Mouse (Mus musculus): ENCODE data around the gene Appbp2. TPM values are rescaled to one million over a fixed set of nuclear protein-coding genes. Genes with fewer than 3 reads are reported as not detected.

Gene Appbp2
- total RNA-seq (2021): 43.1 and 56.9 TPM in 2 replicates
- long read RNA-seq, full-length matches to known transcripts: 66 of 74 reads
- long read RNA-seq, partial matches to known transcripts: 4 of 74 reads
- long read RNA-seq, other reads (novel, unspliced or antisense): 4 of 74 reads

DNA sequence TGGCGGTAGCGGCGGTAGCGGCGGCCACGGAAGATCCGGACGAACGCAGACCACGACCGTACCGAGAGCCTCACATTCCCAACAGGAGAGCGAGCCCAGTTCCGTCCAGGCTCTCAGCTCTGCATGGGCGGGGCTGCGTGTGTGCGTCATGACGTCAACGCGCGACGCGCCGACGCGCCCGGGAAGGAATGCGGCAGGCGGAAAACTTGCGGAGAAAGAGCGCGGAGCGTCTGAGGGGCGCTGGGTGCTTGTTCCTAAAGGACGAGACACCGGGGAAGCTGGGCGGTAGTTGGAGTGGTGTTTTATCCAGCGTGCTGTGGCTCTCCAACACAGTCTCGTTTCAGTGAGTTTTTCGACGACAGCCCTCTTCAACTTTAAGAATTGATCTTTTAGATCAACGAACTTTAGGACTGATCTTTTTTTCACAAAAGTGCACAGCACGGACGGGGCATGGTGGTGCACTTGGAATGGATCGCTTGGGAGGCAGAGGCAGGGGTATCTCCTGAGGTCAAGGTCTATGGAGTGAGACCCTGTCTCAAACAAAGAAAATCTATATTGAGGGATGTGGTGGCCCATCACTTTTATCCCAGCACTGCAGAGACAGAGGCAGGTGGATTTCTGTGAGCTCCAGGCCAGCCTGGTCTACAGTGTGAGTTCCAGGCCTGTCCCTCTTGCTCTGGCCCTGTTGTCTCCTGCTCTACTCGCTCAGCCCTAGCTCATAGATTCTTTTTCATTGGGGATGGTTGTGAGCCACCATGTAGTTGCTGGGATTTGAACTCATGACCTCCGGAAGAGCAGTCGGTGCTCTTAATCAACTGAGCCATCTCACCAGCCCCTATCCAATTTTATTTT, at the start of gene Appbp2:
Gene Appbp2 (minus strand): TSS at position 141 of the 852 bp plus-strand sequence.
- DNase-seq: peak; percentile 90

DNA sequence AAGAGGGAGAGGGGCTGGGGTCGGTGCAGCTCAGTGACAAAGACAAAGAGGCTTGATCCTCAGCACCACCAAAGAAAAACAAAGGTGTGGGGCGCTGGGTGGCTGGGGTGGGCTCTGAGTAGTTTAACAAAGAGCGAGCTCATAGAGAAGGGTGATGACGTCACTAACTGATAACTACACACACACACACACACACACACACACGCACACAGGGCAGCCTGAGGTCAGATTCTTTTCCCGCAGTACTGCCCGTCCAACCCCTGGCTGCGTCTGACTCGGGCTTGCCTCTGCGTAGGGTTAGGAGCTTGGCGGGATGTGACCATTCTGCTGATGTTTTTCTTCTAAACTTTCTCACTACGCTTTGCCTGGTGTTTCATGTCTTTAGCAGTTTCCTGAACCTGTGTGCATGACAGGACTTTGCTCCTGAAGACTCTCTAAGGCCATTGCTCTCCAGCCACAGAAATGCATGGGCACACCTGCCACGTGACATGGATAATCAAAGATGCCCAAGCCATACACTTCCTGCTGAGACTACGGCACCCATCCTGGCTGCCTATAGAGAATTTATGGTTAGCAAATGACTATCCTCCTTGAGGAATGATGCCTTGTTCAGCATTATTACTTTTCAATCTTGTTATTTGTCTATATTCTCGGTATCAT, 46.4 kb upstream of the Appbp2 start:
- DNase-seq: no peak

DNA sequence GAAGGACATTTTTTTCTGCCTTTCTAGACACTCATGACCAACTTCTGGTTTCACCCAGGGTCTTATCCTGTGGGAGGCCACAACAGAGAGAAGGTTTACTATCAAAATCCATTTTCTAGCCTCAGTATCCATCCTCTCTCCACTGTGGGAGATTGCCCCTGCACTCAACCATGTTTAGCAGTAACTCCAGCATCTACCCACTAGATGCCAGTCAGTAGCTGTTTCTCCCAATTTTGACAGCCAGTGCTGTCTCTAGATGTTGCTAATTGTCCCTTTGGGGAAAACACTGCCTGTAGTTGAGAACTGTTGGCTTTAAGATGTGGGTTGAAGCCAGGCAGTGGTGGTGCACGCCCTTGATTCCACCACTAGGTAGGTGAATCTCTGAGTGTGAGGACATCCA, 43.2 kb upstream of the Appbp2 start:
- DNase-seq: no peak

GRCm38 (mm10) chr11:85277609-85278008, 42.7 kb upstream of the Appbp2 start:
- no peak for DNase-seq

DNA sequence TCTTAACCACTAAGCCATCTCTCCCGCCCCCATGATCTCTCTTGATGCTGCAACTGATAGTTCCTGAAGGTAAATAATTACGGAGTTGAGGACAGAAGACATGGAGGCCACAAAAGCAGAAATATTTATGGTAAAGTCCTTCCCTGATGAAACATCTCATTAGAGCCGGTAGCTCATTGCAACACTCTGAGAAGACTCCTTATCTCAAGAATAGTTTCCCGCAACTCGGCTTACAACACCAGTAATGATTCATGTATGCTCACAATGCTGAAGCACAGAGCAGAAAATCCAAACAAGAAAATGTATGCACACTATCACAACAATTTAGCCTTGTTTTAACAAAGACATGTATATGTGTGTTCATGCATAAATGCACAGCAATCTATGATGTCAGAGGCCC, 40.2 kb upstream of the Appbp2 start:
- no peak for DNase-seq

- no peak for DNase-seq
These were observed 38.4 kb upstream of the Appbp2 start for GRCm38 (mm10) chr11:85273299-85273698.

DNA sequence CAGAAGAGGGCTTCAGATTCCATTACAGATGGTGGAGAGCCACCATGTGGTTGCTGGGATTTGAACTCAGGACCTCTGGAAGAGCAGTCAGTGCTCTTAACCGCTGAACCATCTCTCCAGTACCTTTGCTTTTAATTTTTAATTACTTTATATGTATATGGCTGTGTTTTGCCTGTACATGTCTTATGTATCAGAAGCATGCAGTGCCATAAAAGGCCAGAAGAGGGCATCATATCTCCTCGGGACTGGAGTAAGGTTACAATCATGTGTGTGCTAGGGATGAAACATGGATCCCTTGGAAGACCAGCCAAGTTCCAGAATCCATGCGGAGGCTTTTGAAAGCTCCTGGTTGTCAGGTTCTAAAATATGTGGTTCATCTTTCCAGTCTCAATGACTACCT, 35.7 kb upstream of the Appbp2 start:
- DNase-seq: peak; percentile 36

- no peak for DNase-seq
These were observed 32.5 kb upstream of the Appbp2 start for GRCm38 (mm10) chr11:85267393-85267792.

GRCm38 (mm10) chr11:85264635-85265034, 29.7 kb upstream of the Appbp2 start:
- no peak for DNase-seq

DNA sequence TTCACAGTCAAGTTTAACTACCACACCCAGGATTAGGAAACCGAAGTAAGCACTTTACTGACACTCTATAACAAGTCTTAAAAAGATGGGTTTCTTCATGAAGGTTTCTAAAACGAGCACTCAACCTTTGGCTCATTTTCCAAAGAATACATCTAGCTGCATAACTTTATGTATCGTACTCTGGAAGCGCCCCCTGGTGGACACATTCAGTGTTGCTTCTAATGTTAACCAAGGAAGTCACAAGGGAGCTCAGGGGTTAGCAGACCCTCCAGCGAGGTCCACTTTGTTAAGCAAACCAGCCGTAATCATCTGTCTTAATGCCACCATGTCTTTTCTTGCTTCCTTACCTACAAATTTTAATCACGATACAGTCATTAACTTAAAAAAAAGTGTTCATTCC, 26.3 kb upstream of the Appbp2 start:
- peak; percentile 83 for DNase-seq

DNA sequence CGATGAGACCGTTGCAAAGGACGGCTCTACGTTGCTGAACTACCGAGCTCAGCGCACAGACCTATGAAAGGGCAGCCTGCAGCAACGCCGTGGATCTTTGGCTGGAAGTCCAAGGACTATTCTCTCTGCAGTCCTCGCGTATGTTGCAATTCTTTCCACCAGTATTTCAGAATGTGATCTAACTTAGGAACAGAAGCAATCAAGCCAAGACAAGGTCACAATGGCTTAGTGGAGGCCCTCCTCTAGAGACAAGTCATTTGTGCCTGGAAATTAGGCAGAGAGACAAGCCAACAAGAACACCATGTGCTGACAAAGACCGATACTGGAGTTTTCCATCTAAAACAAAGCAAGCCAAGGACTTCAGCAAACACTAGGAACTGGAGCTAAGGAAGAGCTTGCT, 24.0 kb upstream of the Appbp2 start:
- peak; percentile 49 for DNase-seq

GRCm38 (mm10) chr11:85255471-85256027, 20.6 kb upstream of the Appbp2 start:
- no peak for DNase-seq

DNA sequence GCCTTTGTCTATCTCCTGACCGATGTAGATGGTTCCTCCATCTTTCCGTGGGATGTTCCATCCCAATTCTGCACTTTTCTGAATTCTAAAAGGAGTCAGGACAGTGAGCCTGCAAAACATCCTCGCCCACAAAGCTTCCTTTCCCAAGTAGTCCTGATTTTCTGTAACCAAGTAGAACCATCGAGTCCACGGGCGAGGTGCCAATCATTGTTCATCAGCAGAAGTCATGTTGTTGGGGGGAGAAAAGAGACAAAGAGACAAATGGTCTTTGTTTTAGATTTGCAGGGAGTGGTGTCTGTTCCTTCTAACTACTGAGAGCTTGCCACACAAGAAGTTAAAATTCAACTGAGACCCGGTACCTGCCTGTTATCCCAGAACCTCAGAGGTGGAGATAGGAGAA, 18.7 kb upstream of the Appbp2 start:
- no peak for DNase-seq

- DNase-seq: no peak
These were observed 18.1 kb upstream of the Appbp2 start for GRCm38 (mm10) chr11:85253006-85253405.

DNA sequence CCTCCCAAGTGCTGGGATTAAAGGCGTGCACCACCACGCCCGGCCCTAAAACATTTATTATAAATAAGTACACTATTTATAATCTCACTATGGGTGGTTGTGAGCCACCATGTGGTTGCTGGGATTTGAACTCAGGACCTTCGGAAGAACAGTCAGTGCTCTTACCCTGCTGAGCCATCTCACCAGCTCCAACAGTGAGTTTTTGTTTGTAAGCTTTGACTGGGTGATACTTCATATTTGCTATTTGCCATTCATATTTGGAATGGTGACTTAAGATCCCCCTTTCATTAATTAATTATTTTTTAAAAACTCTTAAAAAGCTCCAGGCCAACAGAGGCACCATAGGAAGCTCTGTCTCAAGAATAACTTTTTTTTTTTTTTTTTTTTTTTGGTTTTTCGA, 17.0 kb upstream of the Appbp2 start:
- no peak for DNase-seq

DNA sequence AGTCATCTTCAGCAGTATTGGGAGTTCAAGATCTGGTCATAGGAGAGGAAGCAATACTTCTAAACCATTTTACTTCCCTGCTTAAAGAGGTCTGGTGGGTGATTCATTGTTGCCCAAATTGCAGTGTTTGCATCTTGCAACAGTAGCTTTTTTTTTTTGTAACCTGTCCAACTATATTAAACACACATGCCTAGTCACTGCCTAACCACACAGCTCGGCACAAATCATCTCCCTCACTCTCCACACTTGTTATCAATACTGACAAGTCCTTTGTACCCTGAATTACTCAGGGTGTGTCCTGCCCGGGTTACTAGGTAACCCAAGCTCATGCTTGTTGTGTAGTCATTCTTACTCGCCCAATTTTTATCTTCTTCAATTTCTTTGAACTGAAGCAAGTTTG, 15.5 kb upstream of the Appbp2 start:
- DNase-seq: no peak

DNA sequence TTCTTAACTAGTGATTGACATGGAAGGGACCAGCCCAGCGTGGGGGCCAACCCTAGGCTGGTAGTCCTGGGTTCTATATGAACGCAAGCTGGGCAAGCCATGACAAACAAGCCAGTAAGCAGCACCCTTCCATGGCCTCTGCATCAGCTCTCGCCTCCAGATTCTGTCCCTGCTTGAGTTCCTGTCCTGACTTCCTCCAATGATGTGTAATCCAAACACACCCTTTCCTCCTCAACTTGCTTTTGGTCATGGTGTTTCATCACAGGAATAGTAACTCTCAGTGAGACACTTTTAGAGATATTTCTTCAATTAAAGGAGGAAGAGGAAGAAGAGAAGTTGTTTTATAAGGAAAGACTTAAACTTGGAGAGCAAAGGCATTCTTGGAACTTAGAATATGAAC, 14.4 kb upstream of the Appbp2 start:
- DNase-seq: no peak

DNA sequence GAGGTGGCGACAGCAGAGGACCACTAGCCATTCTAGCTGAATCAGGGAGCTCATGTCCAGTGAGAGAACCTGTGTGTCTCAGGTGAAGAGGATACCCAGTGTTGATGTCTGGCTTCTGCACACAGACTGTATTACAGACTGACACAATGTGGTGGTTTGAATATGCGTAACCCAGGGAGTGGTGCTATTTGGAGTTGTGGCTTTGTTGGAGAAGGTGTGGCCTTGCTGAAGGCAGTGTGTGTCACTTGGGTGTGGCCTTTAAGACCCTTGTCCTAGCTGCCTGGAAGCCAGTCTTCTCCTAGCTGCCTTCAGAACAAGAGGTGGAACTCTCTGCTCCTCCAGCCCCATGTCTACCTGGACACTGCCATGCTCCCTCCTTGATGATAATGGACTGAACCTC, 13.2 kb upstream of the Appbp2 start:
- DNase-seq: no peak

DNA sequence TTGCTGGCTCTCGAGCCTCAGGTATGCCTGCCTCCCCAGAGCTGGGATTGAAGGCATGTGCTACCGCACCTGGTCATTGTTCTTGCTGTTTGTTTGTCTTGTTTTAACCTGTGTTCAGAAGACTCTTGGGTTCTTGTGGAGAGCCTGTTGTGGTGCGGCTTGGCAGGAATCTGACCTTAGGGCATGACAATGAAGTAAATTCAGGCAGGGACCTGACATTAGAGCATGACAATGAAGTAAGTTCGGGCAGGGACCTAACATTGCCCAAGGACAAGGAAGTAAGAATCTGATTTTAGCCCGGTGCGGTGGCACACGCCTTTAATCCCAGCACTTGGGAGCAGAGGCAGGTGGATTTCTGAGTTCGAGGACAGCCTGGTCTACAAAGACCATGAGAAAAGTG, 6.3 kb upstream of the Appbp2 start:
- DNase-seq: no peak

GRCm38 (mm10) chr11:85240211-85240610, 5.3 kb upstream of the Appbp2 start:
- no peak for DNase-seq

DNA sequence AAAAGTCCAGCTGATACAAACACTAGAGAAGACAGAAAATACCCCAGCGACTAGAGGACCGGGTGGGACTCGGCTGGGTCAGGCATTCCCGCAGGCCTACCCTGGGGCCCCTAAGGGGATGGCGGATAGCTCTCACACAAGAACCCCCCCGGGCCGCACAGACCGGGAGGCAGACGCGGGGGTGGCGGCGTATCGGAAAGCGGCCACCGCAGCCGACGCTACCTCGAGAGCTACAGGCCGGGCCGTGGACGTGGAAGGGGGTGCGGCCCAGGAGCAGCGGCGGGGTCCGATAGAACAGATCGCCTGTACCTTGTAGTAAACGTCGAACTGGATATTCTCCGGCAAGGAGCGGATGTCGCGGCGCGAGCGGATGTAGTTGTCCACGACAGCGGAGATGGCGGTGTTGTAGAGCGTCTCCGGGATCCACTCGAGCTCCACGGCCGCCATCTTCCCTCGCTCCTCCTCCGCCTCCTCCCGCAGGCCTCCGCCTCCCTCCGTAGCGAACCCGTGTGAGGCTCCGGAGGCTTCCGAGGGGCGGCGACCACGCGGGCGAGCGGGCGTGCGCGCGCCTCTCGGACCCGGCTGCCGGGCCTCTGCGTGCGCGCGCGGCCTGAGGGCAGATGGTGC, 454 bp downstream of the Appbp2 start:
- peak; percentile 85 for DNase-seq

- DNase-seq: no peak
These were observed 1.2 kb downstream of the Appbp2 start for GRCm38 (mm10) chr11:85233676-85234210.

GRCm38 (mm10) chr11:85223248-85223647, 11.7 kb downstream of the Appbp2 start:
- no peak for DNase-seq
